Mouse (Mus musculus): Measurements from ENCODE around the gene Pdpr.
"Not testable (repeated sequence)": the region's sequence is repeated elsewhere in the genome, so short reads cannot be mapped to it uniquely, and the experiment has no call there.

Gene Pdpr

GRCm38 (mm10) chr8:111090126-111090525, 4.3 kb upstream of the Pdpr start:
- peak; percentile 94 for DNase-seq (ENCODE audit: low spot score)

DNA sequence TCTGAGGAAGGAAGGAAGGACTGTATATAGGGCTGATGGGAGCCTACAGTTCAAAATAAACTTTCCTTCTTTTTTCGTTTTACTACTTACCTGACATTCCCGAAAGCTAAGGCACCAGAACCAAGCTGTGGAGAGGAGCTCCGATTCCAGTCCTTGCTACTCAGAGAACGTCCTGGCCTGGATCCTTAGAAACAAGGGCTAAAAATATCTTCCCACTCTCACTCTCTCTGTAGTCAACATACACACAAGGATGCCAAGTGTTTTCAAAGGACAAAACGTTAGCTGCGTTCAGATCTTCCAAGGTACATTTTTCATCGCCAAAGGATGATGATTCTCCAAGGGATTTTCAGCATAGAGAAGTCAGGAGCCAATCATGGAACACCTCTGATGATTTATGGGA, 2.7 kb upstream of the Pdpr start:
- DNase-seq (ENCODE audit: low spot score): no peak

DNA sequence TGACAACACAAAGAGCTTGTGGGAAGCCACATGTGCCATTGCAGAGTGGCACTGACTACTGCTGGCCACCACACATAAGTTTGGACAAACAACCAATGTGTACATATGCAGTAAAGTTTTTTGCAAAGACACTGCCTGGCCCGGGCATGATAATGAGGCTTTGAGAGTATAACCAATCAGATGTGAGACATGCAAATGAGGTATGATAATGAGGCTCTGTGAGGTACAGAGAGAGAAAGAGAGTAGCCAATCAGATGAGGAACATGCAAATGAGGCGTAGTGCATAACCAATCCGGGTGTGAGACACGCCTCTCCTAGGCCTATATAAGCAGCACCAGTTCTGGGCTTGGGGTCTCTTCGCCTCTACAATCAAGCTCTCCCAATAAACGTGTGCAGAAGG, 2.1 kb upstream of the Pdpr start, which contains the start of gene Clec18a:
Gene Clec18a, minus strand, starts transcription at position 101 of the 400 bp plus-strand sequence.
- DNase-seq (ENCODE audit: low spot score): not testable (repeated sequence)

DNA sequence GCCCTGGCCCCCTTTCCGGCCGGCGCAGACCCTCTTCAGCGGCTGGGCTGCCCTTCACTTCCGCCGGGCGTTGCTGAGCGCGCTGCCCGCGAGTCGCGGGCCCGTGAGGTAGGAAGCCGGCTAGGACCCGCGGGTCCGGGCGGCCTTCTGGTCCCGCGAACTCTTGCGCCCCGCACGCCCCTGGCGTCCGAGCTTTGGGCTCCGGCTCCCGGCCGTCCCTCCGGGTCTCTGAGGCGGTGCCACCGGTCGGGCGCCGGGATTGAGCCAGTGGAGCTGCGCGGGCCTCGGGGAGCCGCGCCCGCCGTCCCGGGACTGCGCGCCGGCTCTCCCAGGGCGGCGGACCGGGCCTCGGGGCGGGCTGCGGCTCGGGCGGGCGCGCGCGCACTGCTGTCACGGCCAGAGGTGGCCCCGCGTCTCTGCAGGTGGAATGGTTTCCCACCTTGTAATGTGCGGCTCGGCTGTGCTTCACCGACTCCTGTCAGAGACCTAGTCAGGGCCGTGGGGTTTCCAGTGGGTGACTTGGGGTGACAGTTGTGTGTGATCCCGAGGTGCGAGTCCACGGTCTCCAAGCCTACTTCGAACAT, 381 bp downstream of the Pdpr start:
- peak; percentile 8 for DNase-seq (ENCODE audit: low spot score)

GRCm38 (mm10) chr8:111114891-111115290, 20.5 kb downstream of the Pdpr start:
- DNase-seq (ENCODE audit: low spot score): no peak

- no peak for DNase-seq (ENCODE audit: low spot score)
Observed at GRCm38 (mm10) chr8:111119481-111119880, 25.1 kb downstream of the Pdpr start.

GRCm38 (mm10) chr8:111130756-111131155, 36.3 kb downstream of the Pdpr start:
- DNase-seq (ENCODE audit: low spot score): no peak

GRCm38 (mm10) chr8:111142521-111142920, 48.1 kb downstream of the Pdpr start:
- no peak for DNase-seq (ENCODE audit: low spot score)

- DNase-seq (ENCODE audit: low spot score): peak; percentile 13
Observed at GRCm38 (mm10) chr8:111144901-111145459, 50.5 kb downstream of the Pdpr start.

GRCm38 (mm10) chr8:111145460-111146012, 51.1 kb downstream of the Pdpr start:
- DNase-seq (ENCODE audit: low spot score): peak; percentile 88

GRCm38 (mm10) chr8:111155721-111156436, 61.4 kb downstream of the Pdpr start:
- DNase-seq (ENCODE audit: low spot score): no peak

- peak; percentile 74 for DNase-seq (ENCODE audit: low spot score)
Observed at GRCm38 (mm10) chr8:111157617-111158016, 63.2 kb downstream of the Pdpr start.

DNA sequence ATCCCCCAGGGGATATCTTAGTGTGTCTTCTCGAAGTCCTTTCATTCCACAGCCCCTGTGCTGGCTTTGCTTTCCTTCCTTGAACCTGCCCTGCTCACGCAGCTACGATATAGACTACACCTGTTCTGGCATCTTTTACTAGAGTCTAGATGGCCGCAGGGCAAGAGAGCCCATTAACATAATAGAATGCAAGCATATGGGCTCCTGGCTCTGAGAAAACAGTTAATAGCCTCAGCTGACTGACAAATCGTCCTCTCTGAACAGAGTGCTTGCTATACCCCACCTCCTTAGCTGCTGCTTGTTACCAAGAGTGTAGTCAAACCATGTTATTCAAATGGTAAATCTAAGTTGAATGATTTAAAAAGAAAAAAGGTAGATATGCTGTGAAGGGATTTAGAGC, 77.2 kb downstream of the Pdpr start:
- DNase-seq (ENCODE audit: low spot score): no peak

DNA sequence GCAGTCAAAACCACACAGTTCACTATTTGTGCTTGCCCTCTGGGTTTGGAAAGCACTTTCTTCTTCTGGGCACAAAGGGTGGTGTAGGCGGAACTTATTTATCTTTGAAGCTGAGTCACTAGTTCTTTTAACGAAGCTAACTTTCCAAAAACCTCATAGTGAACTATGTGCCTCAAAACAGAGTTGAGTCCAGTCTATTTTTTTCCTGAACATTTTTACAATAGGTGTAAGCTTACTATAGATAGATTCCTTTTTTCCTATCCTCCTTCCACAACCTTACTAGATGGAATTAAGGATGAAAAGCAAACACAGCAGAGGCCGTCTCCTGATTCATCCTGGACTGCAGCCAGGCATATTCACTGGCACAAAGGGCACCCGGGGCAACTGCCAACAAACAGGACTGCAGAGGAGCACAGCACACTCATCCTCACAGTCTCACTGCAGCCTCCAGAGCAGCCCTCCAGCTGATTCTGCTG, 91.1 kb downstream of the Pdpr start:
- DNase-seq (ENCODE audit: low spot score): no peak
